Mouse (Mus musculus) spleen, postnatal 4 days (tissue): ENCODE results near the gene Olfr362.
"Not testable (repeated sequence)": the region's sequence is repeated elsewhere in the genome, so short reads cannot be mapped to it uniquely, and the experiment has no call there.

Experiments used
- DNase-seq, 2 experiments: peaks; one replicate each; pipeline ENCODE4 v3.0.0; 2022; ENCODE audit warnings: low spot score in 2 of 2

Olfr362 gene

GRCm38 (mm10) chr2:37117810-37118209, at the start of gene Olfr362:
TSS of gene Olfr362 (minus strand) at chr2:37117910.
- DNase-seq = no peak

DNA sequence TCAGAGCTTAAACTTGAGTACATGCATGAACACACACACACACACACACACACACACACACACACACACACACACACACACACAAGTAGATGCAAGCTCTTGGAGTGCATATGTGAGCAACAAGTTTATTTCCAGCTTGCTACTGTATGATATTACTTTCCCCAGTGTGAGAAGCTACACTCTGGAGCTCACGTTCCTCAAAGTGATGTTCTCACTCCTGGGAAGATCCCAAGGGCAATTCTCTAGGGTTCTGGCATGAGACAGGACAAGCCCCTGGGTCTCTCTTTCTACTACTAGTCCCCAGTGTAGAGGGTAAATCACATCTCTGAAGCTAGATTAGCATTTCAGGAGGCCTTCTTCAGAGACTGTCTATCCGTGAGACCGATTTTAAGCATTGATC, 21.3 kb upstream of the Olfr362 start, which contains the start of gene Olfr364-ps1:
Gene Olfr364-ps1, plus strand, starts transcription at position 301 of the 400 bp plus-strand sequence.
- no peak for DNase-seq

DNA sequence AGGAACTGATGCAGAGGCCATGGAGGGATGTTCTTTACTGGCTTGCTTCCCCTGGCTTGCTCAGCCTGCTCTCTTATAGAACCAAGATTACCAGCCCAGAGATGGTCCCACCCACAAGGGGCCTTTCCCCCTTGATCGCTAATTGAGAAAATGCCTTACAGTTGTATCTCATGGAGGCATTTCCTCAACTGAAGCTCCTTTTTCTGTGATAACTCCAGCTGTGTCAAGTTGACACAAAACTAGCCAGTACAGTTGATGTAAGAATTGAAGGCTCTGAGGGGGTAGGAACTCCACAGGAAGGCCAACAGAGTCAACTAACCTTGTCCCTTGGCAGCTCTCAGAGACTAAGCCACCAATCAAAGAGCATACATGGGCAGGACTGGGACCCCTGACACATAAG, 28.5 kb downstream of the Olfr362 start, which contains the start of gene Olfr361:
Gene Olfr361, minus strand, starts transcription at position 101 of the 400 bp plus-strand sequence.
- DNase-seq = not testable (repeated sequence)

GRCm38 (mm10) chr2:37065446-37065845, 52.3 kb downstream of the Olfr362 start, which contains the start of gene Olfr360:
TSS of gene Olfr360 (plus strand) at chr2:37065746.
- no peak for DNase-seq
